Comparison of ENCODE assay signal across 8 mouse cellular contexts in the genomic region with DNA sequence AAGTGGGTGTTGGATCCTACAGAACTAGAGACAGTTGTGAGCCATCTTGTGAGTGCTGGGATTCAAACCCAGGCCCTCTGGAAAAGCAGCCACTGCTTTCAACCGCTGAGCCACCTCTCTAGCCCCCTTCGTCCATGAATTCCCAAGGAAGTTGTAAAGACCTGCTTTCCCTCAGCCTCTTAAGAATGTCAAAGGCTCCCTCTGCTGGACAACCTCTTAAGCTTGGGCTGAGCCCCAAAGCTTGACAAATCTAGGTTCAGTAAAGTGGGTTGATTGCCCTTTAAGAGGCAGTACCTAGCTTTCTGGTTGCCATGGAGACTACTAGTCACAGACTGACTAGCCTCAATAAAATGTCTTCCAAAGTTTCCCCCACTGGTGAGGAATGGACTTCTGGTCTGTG. TPM values are rescaled to one million over a fixed set of nuclear protein-coding genes. Genes with fewer than 3 reads are reported as not detected.
DNase-seq lines count a peak whose midpoint lies in the region; ATAC-seq and TF ChIP-seq lines count a peak whose summit lies in the region.

A gene (plus strand): TSS at position 297 of the 400 bp plus-strand sequence.

- no peaks in the 10 kb centered on the region for H3K27me3 ChIP-seq in embryonic facial prominence, embryonic 13.5 days
- no peaks in the 10 kb centered on the region for H3K27me3 ChIP-seq in heart, adult 2 months (ENCODE audit: control insufficient read depth, insufficient read depth, low read length)
- no peaks in the 10 kb centered on the region for H3K27me3 ChIP-seq in midbrain, embryonic 13.5 days
- H3K27me3 ChIP-seq in small intestine, adult 2 months (ENCODE audit: control insufficient read depth, insufficient read depth, low read length): no peaks in the 10 kb centered on the region

- H3K9ac ChIP-seq in embryonic facial prominence, embryonic 13.5 days: peak within 1 kb of the TSS; percentile 60
- no peak within 1 kb of the TSS for H3K9ac ChIP-seq in heart, adult 2 months (ENCODE audit: low read depth, low read length)
- no peak within 1 kb of the TSS for H3K9ac ChIP-seq in midbrain, embryonic 13.5 days (replicated peaks)

- H3K27ac ChIP-seq in embryonic facial prominence, embryonic 13.5 days: 0 out of 2 replicates have a peak within 1 kb of the TSS, but pooled peaks have one; percentile 22
- H3K27ac ChIP-seq in heart, adult 2 months: peak within 1 kb of the TSS; percentile 67; the same call in 1 of the 2 replicates
- no peak within 1 kb of the TSS for H3K27ac ChIP-seq in midbrain, embryonic 13.5 days
- H3K27ac ChIP-seq in small intestine, adult 2 months (ENCODE audit: insufficient read depth, low read depth, low read length): no peak within 1 kb of the TSS

- H3K36me3 ChIP-seq in embryonic facial prominence, embryonic 13.5 days: no peaks in the 10 kb centered on the region
- H3K36me3 ChIP-seq in heart, adult 2 months (ENCODE audit: control insufficient read depth, insufficient read depth, low read length): no peaks in the 10 kb centered on the region
- no peaks in the 10 kb centered on the region for H3K36me3 ChIP-seq in midbrain, embryonic 13.5 days
- no peaks in the 10 kb centered on the region for H3K36me3 ChIP-seq in small intestine, adult 2 months (ENCODE audit: control insufficient read depth, insufficient read depth, low read length)

- WGBS in embryonic facial prominence, embryonic 13.5 days: 6% methylated on average over 2 of the region's 2 CpGs
- WGBS in heart, adult 2 months: 3% methylated on average over 2 of the region's 2 CpGs
- WGBS in midbrain, embryonic 13.5 days: 2% methylated on average over 2 of the region's 2 CpGs
- 1% methylated on average over 2 of the region's 2 CpGs for WGBS in small intestine, adult 2 months

- H3K79me2 ChIP-seq in heart, adult 2 months (replicated peaks; ENCODE audit: control insufficient read depth, insufficient read depth, low read length): no peaks in the 10 kb centered on the region

- intact Hi-C loops in heart, adult 2 months (cut with DNase I): loop anchor here (1.0 to 5.0 kb wide), 6 partner anchors 29 to 157 kb away; a partner anchor contains a TSS
- intact Hi-C loops in left cerebral cortex, postnatal 36 days (cut with DNase I): loop anchor here (2.0 to 10.0 kb wide), 2 partner anchors 49 to 157 kb away; no protein-coding TSS in a partner anchor

- peak; percentile 66; the same call in 1 of the 2 replicates for TF ChIP-seq EP300 in heart, adult 2 months (IDR thresholded peaks at IDR 0.05; ENCODE audit: insufficient read depth, low read depth, low read length)

- H3K4me1 ChIP-seq in embryonic facial prominence, embryonic 13.5 days: peaks cover 8% of the 10 kb centered on the region; the same call in 1 of the 2 replicates
- peaks cover 19% of the 10 kb centered on the region for H3K4me1 ChIP-seq in heart, adult 2 months (ENCODE audit: control insufficient read depth, insufficient read depth, low read length)
- H3K4me1 ChIP-seq in midbrain, embryonic 13.5 days (replicated peaks): no peaks in the 10 kb centered on the region
- no peaks in the 10 kb centered on the region for H3K4me1 ChIP-seq in small intestine, adult 2 months (ENCODE audit: control insufficient read depth, insufficient read depth, insufficient read length, low read length)

- H3K9me3 ChIP-seq in embryonic facial prominence, embryonic 13.5 days: no peaks in the 10 kb centered on the region
- no peaks in the 10 kb centered on the region for H3K9me3 ChIP-seq in midbrain, embryonic 13.5 days

- H3K4me3 ChIP-seq in embryonic facial prominence, embryonic 13.5 days: no peak within 1 kb of the TSS
- H3K4me3 ChIP-seq in heart, adult 2 months: no peak within 1 kb of the TSS
- no peak within 1 kb of the TSS for H3K4me3 ChIP-seq in midbrain, embryonic 13.5 days (replicated peaks)
- no peak within 1 kb of the TSS for H3K4me3 ChIP-seq in small intestine, adult 2 months (ENCODE audit: low read depth, low read length)

- DNase-seq in CD4-positive, CD25-positive, alpha-beta regulatory T cell, adult 2 months (ENCODE audit: low read depth, low spot score): peak; percentile 86
- peak; percentile 66 to 83 for DNase-seq in adrenal gland, postnatal 36 days
- DNase-seq in heart, adult 2 months: peak; percentile 72
- DNase-seq in kidney, adult 18-20 months: peak; percentile 78
- DNase-seq in left cerebral cortex, postnatal 36 days (ENCODE audit: low spot score in 2 of 2): peak; percentile 59 to 67

- ATAC-seq in embryonic facial prominence, embryonic 13.5 days (ENCODE audit: insufficient number of reproducible peaks, insufficient read depth, low FRiP score, low TSS enrichment, low read depth): peak; percentile 68; the same call in 1 of the 2 replicates
- peak; percentile 71 for ATAC-seq in midbrain, embryonic 13.5 days

- no peak for TF ChIP-seq POLR2A in heart, adult 2 months (IDR thresholded peaks at IDR 0.05; ENCODE audit: insufficient read depth, low read depth, low read length)
- no peak for TF ChIP-seq POLR2A in small intestine, adult 2 months (IDR thresholded peaks at IDR 0.05; ENCODE audit: low read depth, low read length)

- peak within 1 kb of the TSS; percentile 7; the same call in 1 of the 2 replicates for H3K4me2 ChIP-seq in embryonic facial prominence, embryonic 13.5 days
- no peak within 1 kb of the TSS for H3K4me2 ChIP-seq in midbrain, embryonic 13.5 days (replicated peaks)

- peak; percentile 92 for TF ChIP-seq CTCF in heart, adult 2 months (IDR thresholded peaks at IDR 0.05)
- peak; percentile 61; the same call in 1 of the 2 replicates for TF ChIP-seq CTCF in small intestine, adult 2 months (IDR thresholded peaks at IDR 0.05; ENCODE audit: extremely low read depth, insufficient read length, insufficient replicate concordance, low read depth, low read length)

RNA-seq across cellular contexts. Expression of the gene that starts here (rescaled TPM):
- total RNA-seq in adrenal gland, postnatal 36 days (2021): under 1 TPM; 0.23 to 0.26 TPM
- 0.63 and 0.77 TPM in 2 replicates for polyA plus RNA-seq in embryonic facial prominence, embryonic 13.5 days (2015; fragmentation: Nextera tagmentation; extraction: Ambion mirVana)
- under 1 TPM; 0.29 to 0.34 TPM for total RNA-seq in heart, adult 2 months (2021)
- 1.1 and 2.3 TPM in 2 replicates for polyA plus RNA-seq in heart, adult 2 months (2012; rRNA removed)
- total RNA-seq in left cerebral cortex, postnatal 36 days (2021): 1 to 10 TPM; 1.3 TPM
- polyA plus RNA-seq in midbrain, embryonic 13.5 days (2015; fragmentation: Nextera tagmentation; extraction: Ambion mirVana): 0.41 and 0.62 TPM in 2 replicates
- polyA plus RNA-seq in small intestine, adult 2 months (2012; rRNA removed): 0.05 and 0.39 TPM in 2 replicates

Comparison
In these comparisons a context has a peak if more than half of its experiments do, and no peak if none do; other contexts are left out.
1. Peak in DNase-seq in adrenal gland, postnatal 36 days; RNA of the gene not detected or under 1 TPM.
2. Peak in ATAC-seq, H3K27ac ChIP-seq, H3K9ac ChIP-seq and H3K4me2 ChIP-seq in embryonic facial prominence, embryonic 13.5 days; RNA of the gene not detected or under 1 TPM.
3. Peak in ATAC-seq in midbrain, embryonic 13.5 days; RNA of the gene not detected or under 1 TPM.